Mouse (Mus musculus) heart, adult 2 months (tissue): ENCODE measurements around the gene Dcxr. TPM values are rescaled to one million over a fixed set of nuclear protein-coding genes. Genes with fewer than 3 reads are reported as not detected.
A peak's percentile ranks its signal among the peaks of the same experiment; 100 is the strongest.

Experiments
- DNase-seq, 2 experiments: peaks; one replicate each; pipeline ENCODE4 v3.0.0; 2021
- H3K27ac ChIP-seq: fragments of 200-600 bp; 2 replicates; pipeline ENCODE4 v1.8.1; 2022
- H3K27me3 ChIP-seq: fragments of 200-500 bp; 2 replicates; pipeline ENCODE4 v1.6.1; 2012; ENCODE audit warnings: mild to moderate bottlenecking, low read length, inconsistent platforms, mixed read lengths; ENCODE audit not compliant: control insufficient read depth, insufficient read depth
- H3K36me3 ChIP-seq: fragments of 200-500 bp; 2 replicates; pipeline ENCODE4 v1.6.1; 2012; ENCODE audit warnings: low read length, inconsistent platforms; ENCODE audit not compliant: control insufficient read depth, insufficient read depth
- H3K4me1 ChIP-seq: fragments of 200-500 bp; 2 replicates; pipeline ENCODE4 v1.6.1; 2011; ENCODE audit warnings: low read length; ENCODE audit not compliant: control insufficient read depth, insufficient read depth
- H3K4me3 ChIP-seq: fragments of 200-600 bp; 2 replicates; pipeline ENCODE4 v1.8.1; 2022
- H3K79me2 ChIP-seq: fragments of 200-500 bp; replicated peaks from 2 replicates; pipeline ENCODE4 v1.6.1; 2012; ENCODE audit warnings: mild to moderate bottlenecking, inconsistent platforms, low read length, moderate library complexity, mixed read lengths; ENCODE audit not compliant: control insufficient read depth, insufficient read depth
- H3K9ac ChIP-seq: fragments of 200-500 bp; 2 replicates; pipeline ENCODE4 v1.6.1; 2012; ENCODE audit warnings: low read depth, mild to moderate bottlenecking, control low read depth, inconsistent platforms, low read length, mixed read lengths
- CTCF ChIP-seq: fragments of 200-600 bp; IDR thresholded peaks from 2 replicates; pipeline ENCODE4 v1.8.1; 2022; ENCODE audit warnings: antibody characterized with exemption, mild to moderate bottlenecking, moderate library complexity
- EP300 ChIP-seq: fragments of 200-500 bp; IDR thresholded peaks from 2 replicates; pipeline ENCODE4 v1.6.1; 2011; ENCODE audit warnings: low read depth, low read length, control low read depth; ENCODE audit not compliant: insufficient read depth
- POLR2A ChIP-seq: fragments of 200-500 bp; IDR thresholded peaks from 2 replicates; pipeline ENCODE4 v1.6.1; 2011; ENCODE audit warnings: mild to moderate bottlenecking, low read depth, low read length, control low read depth; ENCODE audit not compliant: insufficient read depth
- WGBS: fragments of 180-500 bp; shearing (Covaris S2); methylation state at CpG from one replicate; pipeline ENCODE4 v1.1.7; 2018; 5-methylcytosine and 5-hydroxymethylcytosine counted together
- intact Hi-C: fragments of 180-260 bp; cut with DNase I; formaldehyde crosslinking; loops from one replicate; pipeline ENCODE4 v1.15.1; 2025
- polyA plus RNA-seq: library from polyadenylated mRNA; depleted of rRNA; stranded (reverse); fragments of >200 nt; gene quantifications from 2 replicates; pipeline ENCODE4 v1.2.3, GENCODE M21; 2012
- total RNA-seq, 2 experiments: library from RNA; stranded (reverse); gene quantifications; 2 replicates each; pipeline ENCODE4 v1.2.3; 2021

The Dcxr gene
- total and polyA plus RNA-seq, 3 experiments = 12.1 to 35.5 (median 12.9) TPM

GRCm38 (mm10) chr11:120707225-120707624, 19.9 kb downstream of the Dcxr start:
- H3K79me2 ChIP-seq = no peaks in the 10 kb centered on the region
- no peak overlapping the region for H3K27ac ChIP-seq
- H3K9ac ChIP-seq = no peak overlapping the region
- TF ChIP-seq POLR2A = no peak
- no peak for TF ChIP-seq EP300
- TF ChIP-seq CTCF = no peak
- H3K27me3 ChIP-seq = no peaks in the 10 kb centered on the region
- WGBS = 69% methylated on average over 11 of the region's 12 CpGs
- intact Hi-C loops = no loop called here
- H3K4me1 ChIP-seq = no peaks in the 10 kb centered on the region
- no peaks in the 10 kb centered on the region for H3K36me3 ChIP-seq
- DNase-seq = no peak
- H3K4me3 ChIP-seq = no peak overlapping the region

GRCm38 (mm10) chr11:120706120-120706519, 21.0 kb downstream of the Dcxr start:
- Histone ChIP-seq H3K27me3 (no peaks in the 10 kb centered on the region), H3K4me1 (no peaks in the 10 kb centered on the region), H3K27ac (no peak overlapping the region), H3K36me3 (no peaks in the 10 kb centered on the region), H3K79me2 (no peaks in the 10 kb centered on the region), H3K4me3 (no peak overlapping the region), H3K9ac (no peak overlapping the region)
- WGBS = 76% methylated on average over 5 of the region's 5 CpGs
- no peak for DNase-seq
- TF ChIP-seq CTCF (no peak), EP300 (no peak), POLR2A (no peak)
- intact Hi-C loops = no loop called here

- TF ChIP-seq CTCF = no peak
- no peak for TF ChIP-seq EP300
- no peak for TF ChIP-seq POLR2A
- no peak overlapping the region for H3K9ac ChIP-seq
- H3K36me3 ChIP-seq = no peaks in the 10 kb centered on the region
- no peak overlapping the region for H3K27ac ChIP-seq
- no peak for DNase-seq
- H3K79me2 ChIP-seq = no peaks in the 10 kb centered on the region
- WGBS = 71% methylated on average over 8 of the region's 8 CpGs
- no peaks in the 10 kb centered on the region for H3K27me3 ChIP-seq
- H3K4me3 ChIP-seq = no peak overlapping the region
- intact Hi-C loops = no loop called here
- no peaks in the 10 kb centered on the region for H3K4me1 ChIP-seq
These were observed 22.4 kb downstream of the Dcxr start for GRCm38 (mm10) chr11:120704486-120705325.

GRCm38 (mm10) chr11:120703696-120704454, 23.2 kb downstream of the Dcxr start:
- Histone ChIP-seq H3K9ac (no peak overlapping the region), H3K79me2 (no peaks in the 10 kb centered on the region), H3K4me1 (no peaks in the 10 kb centered on the region), H3K36me3 (no peaks in the 10 kb centered on the region), H3K4me3 (no peak overlapping the region), H3K27me3 (no peaks in the 10 kb centered on the region), H3K27ac (no peak overlapping the region)
- 62% methylated on average over 15 of the region's 15 CpGs for WGBS
- intact Hi-C loops = no loop called here
- no peak for DNase-seq
- TF ChIP-seq EP300 (no peak), POLR2A (no peak), CTCF (no peak)

GRCm38 (mm10) chr11:120697741-120698140, 29.3 kb downstream of the Dcxr start:
- H3K4me3 ChIP-seq = no peak overlapping the region
- no peaks in the 10 kb centered on the region for H3K36me3 ChIP-seq
- TF ChIP-seq POLR2A (0 out of 2 replicates have a peak, but pooled peaks have one; percentile 9), EP300 (0 out of 2 replicates have a peak, but pooled peaks have one; percentile 58), CTCF (0 out of 2 replicates have a peak, but pooled peaks have one; percentile 6)
- intact Hi-C loops = no loop called here
- peaks cover under 1% of the 10 kb centered on the region for H3K4me1 ChIP-seq
- DNase-seq = peak; percentile 52 to 79
- H3K79me2 ChIP-seq = no peaks in the 10 kb centered on the region
- H3K27me3 ChIP-seq = no peaks in the 10 kb centered on the region
- 36% methylated on average over 10 of the region's 10 CpGs for WGBS
- no peak overlapping the region for H3K9ac ChIP-seq
- peak overlapping the region; percentile 48 for H3K27ac ChIP-seq

GRCm38 (mm10) chr11:120696568-120696967, 30.5 kb downstream of the Dcxr start:
- 93% methylated on average over 6 of the region's 6 CpGs for WGBS
- Histone ChIP-seq H3K4me1 (peaks cover 4% of the 10 kb centered on the region), H3K9ac (no peak overlapping the region), H3K27ac (no peak overlapping the region), H3K27me3 (no peaks in the 10 kb centered on the region), H3K36me3 (no peaks in the 10 kb centered on the region), H3K4me3 (no peak overlapping the region), H3K79me2 (no peaks in the 10 kb centered on the region)
- TF ChIP-seq EP300 (no peak), CTCF (peak; percentile 50)
- no peak for DNase-seq
- intact Hi-C loops = no loop called here
